Mouse (Mus musculus): ENCODE results near the gene Prss8.

DNA sequence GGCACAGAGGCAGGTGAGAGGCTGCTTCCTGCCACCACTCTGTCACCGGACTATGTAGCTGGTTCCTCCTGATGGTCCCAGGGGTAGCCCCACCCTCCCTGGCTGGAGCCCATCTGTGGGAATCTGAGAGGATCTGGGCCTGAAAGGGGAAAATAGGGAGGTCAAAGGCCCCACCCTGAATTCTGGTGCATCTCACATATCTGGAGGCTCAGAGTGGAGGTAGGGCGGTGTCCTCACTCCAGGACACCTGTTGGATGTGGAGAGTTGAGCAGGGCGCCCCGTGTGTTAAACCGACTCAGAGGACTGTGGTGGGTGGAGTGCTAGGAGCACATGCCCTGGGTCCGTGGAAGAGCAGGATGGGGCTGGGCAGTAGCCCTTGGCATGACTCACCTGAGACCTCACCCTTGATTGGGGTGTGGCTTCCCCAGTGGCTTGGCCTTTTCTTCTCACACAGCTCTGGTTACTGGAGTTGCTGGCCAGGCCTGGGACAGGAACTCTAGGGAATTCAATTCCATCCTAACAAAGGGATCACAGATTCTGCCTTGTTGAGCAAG is 16.6 kb upstream of the Prss8 start, which contains the start of gene Prss36:
- TF ChIP-seq GATA1 (IDR thresholded peaks at IDR 0.05; ENCODE audit: borderline replicate concordance, low read length) (no peak), FLI1 (IDR thresholded peaks at IDR 0.05; ENCODE audit: low read length) (no peak)

Measured in megakaryocyte, embryonic 14.5 days (primary cell).